In genomic region chr13:112018497-112019281, GRCm38 (mm10) we compare ENCODE assay signal across 16 mouse cellular contexts.
A peak's percentile ranks its signal among the peaks of the same experiment; 100 is the strongest.
DNase-seq lines count a peak whose midpoint lies in the region; ATAC-seq and TF ChIP-seq lines count a peak whose summit lies in the region.
"Had no signal": no experiment of that assay in that cellular context is flagged by ENCODE, and none has a peak within 500 bp of the region (broad histone marks: within the 10 kb centered on the region; RNA-seq: fewer than 3 reads in every experiment).

No protein-coding gene starts in this region.

- no peak overlapping the region for H3K4me3 ChIP-seq in embryonic fibroblast, embryonic 13.5 days (ENCODE audit: insufficient read depth, low read length)
- no peak overlapping the region for H3K4me3 ChIP-seq in liver, embryonic 15.5 days (replicated peaks)
- H3K4me3 ChIP-seq: forebrain, embryonic 10.5 days; hindbrain, embryonic 15.5 days; limb, embryonic 15.5 days had no signal

- 0 out of 2 replicates have a peak overlapping the region, but pooled peaks have one; percentile 21 for H3K4me2 ChIP-seq in liver, embryonic 15.5 days
- H3K4me2 ChIP-seq: hindbrain, embryonic 15.5 days; limb, embryonic 15.5 days had no signal

- intact Hi-C loops in left cerebral cortex, postnatal 10 days (cut with DNase I) = no loop called here

- no peaks in the 10 kb centered on the region for H3K27me3 ChIP-seq in liver, embryonic 15.5 days
- H3K27me3 ChIP-seq: hindbrain, embryonic 15.5 days; limb, embryonic 15.5 days had no signal

- H3K27ac ChIP-seq in embryonic fibroblast, embryonic 13.5 days (ENCODE audit: insufficient read depth, low read length) = peak overlapping the region; percentile 74
- H3K27ac ChIP-seq in liver, embryonic 15.5 days (replicated peaks) = peak overlapping the region; percentile 68
- H3K27ac ChIP-seq: forebrain, embryonic 10.5 days; hindbrain, embryonic 15.5 days had no signal

- no peaks in the 10 kb centered on the region for H3K9me3 ChIP-seq in liver, embryonic 15.5 days (replicated peaks)
- H3K9me3 ChIP-seq: hindbrain, embryonic 15.5 days; limb, embryonic 15.5 days had no signal

- peak; percentile 47 for ATAC-seq in liver, embryonic 15.5 days (ENCODE audit: insufficient read depth)

- 75% methylated on average over 7 of the region's 7 CpGs for whole genome bisulfite sequencing in liver, embryonic 15.5 days (ENCODE audit: insufficient replicate concordance)

- H3K9ac ChIP-seq in liver, embryonic 15.5 days = peak overlapping the region; percentile 16; the same call in 1 of the 2 replicates
- H3K9ac ChIP-seq: hindbrain, embryonic 15.5 days; limb, embryonic 15.5 days had no signal

- no peaks in the 10 kb centered on the region for H3K36me3 ChIP-seq in liver, embryonic 15.5 days (replicated peaks)
- H3K36me3 ChIP-seq: forebrain, embryonic 10.5 days; hindbrain, embryonic 15.5 days; limb, embryonic 15.5 days had no signal

- H3K4me1 ChIP-seq in embryonic fibroblast, embryonic 13.5 days (ENCODE audit: control insufficient read depth, insufficient read depth, low read length) = peaks cover 3% of the 10 kb centered on the region; the same call in 1 of the 2 replicates
- H3K4me1 ChIP-seq in liver, embryonic 15.5 days (replicated peaks) = peaks cover 66% of the 10 kb centered on the region

- TF ChIP-seq POLR2A in embryonic fibroblast, embryonic 13.5 days (IDR thresholded peaks at IDR 0.05; ENCODE audit: low read depth, low read length) = no peak

- TF ChIP-seq CTCF in embryonic fibroblast, embryonic 13.5 days (IDR thresholded peaks at IDR 0.05; ENCODE audit: borderline replicate concordance, insufficient read depth, low read length) = no peak

- DNase-seq in adrenal gland, adult (ENCODE audit: inconsistent age in 2 of 2, low spot score in 1 of 2) = peak; percentile 41 to 86
- no peak for DNase-seq in adrenal gland, adult 8-10 months
- DNase-seq in 3T3-L1 (ENCODE audit: low read depth, low spot score) = peak; percentile 67
- no peak for DNase-seq in left cerebral cortex, postnatal 10 days (ENCODE audit: extremely low spot score in 1 of 2, low spot score in 2 of 2)
- no peak for DNase-seq in cerebellum, adult 9-10 months
- no peak for DNase-seq in retina, postnatal 1 day
- DNase-seq: heart, adult 18-20 months; kidney, adult 18-20 months; kidney, postnatal 36 days; layer of hippocampus, postnatal 36 days; thymus, postnatal 25 days had no signal

Comparison
In these comparisons a context has a peak if more than half of its experiments do, and no peak if none do; other contexts are left out.
1. DNase-seq: peak in adrenal gland, adult (2 of 2) and 3T3-L1 (single experiment); none in adrenal gland, adult 8-10 months (single experiment), left cerebral cortex, postnatal 10 days (0 of 2), cerebellum, adult 9-10 months (single experiment) and retina, postnatal 1 day (single experiment).